Mouse (Mus musculus): ENCODE data around the gene Palm.
"Not testable (repeated sequence)": the region's sequence is repeated elsewhere in the genome, so short reads cannot be mapped to it uniquely, and the experiment has no call there.

The Palm gene

GRCm38 (mm10) chr10:79793051-79793737, at the start of gene Palm:
Gene Palm, plus strand, starts transcription at chr10:79793572.
- DNase-seq: peak; percentile 93

- no peak for DNase-seq
Observed at GRCm38 (mm10) chr10:79743650-79744365, 49.6 kb upstream of the Palm start.

- DNase-seq: no peak
Observed at GRCm38 (mm10) chr10:79745411-79745810, 48.0 kb upstream of the Palm start.

GRCm38 (mm10) chr10:79745898-79746773, 47.2 kb upstream of the Palm start, which contains the start of gene Polrmt:
Gene Polrmt, minus strand, starts transcription at chr10:79746581.
- peak; percentile 92 for DNase-seq

- no peak for DNase-seq
Observed at GRCm38 (mm10) chr10:79746774-79747151, 46.6 kb upstream of the Palm start.

- no peak for DNase-seq
Observed at GRCm38 (mm10) chr10:79748496-79748895, 44.9 kb upstream of the Palm start.

GRCm38 (mm10) chr10:79754856-79755516, 38.4 kb upstream of the Palm start, which contains the start of gene Fgf22:
Gene Fgf22, plus strand, starts transcription at chr10:79755076.
- DNase-seq: peak; percentile 56

GRCm38 (mm10) chr10:79755854-79756253, 37.5 kb upstream of the Palm start:
- no peak for DNase-seq

- no peak for DNase-seq
Observed at GRCm38 (mm10) chr10:79756660-79757059, 36.7 kb upstream of the Palm start.

- DNase-seq: not testable (repeated sequence)
Observed at GRCm38 (mm10) chr10:79759675-79760074, 33.7 kb upstream of the Palm start.

GRCm38 (mm10) chr10:79760603-79761143, 32.7 kb upstream of the Palm start:
- DNase-seq: no peak

- no peak for DNase-seq
Observed at GRCm38 (mm10) chr10:79762875-79763274, 30.5 kb upstream of the Palm start.

GRCm38 (mm10) chr10:79764234-79764633, 29.1 kb upstream of the Palm start:
- DNase-seq: no peak

GRCm38 (mm10) chr10:79765228-79765745, 28.1 kb upstream of the Palm start:
- DNase-seq: no peak

- no peak for DNase-seq
Observed at GRCm38 (mm10) chr10:79766001-79766507, 27.3 kb upstream of the Palm start.

- DNase-seq: peak; percentile 97
Observed at GRCm38 (mm10) chr10:79766508-79767325, 26.7 kb upstream of the Palm start, which contains the start of gene Rnf126. Gene Rnf126, minus strand, starts transcription at chr10:79766952.

- peak; percentile 95 for DNase-seq
Observed at GRCm38 (mm10) chr10:79767372-79768244, 25.8 kb upstream of the Palm start.

GRCm38 (mm10) chr10:79768400-79768799, 25.0 kb upstream of the Palm start:
- peak; percentile 76 for DNase-seq

- DNase-seq: no peak
Observed at GRCm38 (mm10) chr10:79769329-79769728, 24.0 kb upstream of the Palm start.

GRCm38 (mm10) chr10:79772320-79772719, 21.1 kb upstream of the Palm start:
- DNase-seq: no peak

Data from right cerebral cortex, postnatal 4 days (tissue).